Mouse (Mus musculus): ENCODE data around the gene Atrx.
"Not testable (repeated sequence)": the region's sequence is repeated elsewhere in the genome, so short reads cannot be mapped to it uniquely, and the experiment has no call there.

Atrx gene

DNA sequence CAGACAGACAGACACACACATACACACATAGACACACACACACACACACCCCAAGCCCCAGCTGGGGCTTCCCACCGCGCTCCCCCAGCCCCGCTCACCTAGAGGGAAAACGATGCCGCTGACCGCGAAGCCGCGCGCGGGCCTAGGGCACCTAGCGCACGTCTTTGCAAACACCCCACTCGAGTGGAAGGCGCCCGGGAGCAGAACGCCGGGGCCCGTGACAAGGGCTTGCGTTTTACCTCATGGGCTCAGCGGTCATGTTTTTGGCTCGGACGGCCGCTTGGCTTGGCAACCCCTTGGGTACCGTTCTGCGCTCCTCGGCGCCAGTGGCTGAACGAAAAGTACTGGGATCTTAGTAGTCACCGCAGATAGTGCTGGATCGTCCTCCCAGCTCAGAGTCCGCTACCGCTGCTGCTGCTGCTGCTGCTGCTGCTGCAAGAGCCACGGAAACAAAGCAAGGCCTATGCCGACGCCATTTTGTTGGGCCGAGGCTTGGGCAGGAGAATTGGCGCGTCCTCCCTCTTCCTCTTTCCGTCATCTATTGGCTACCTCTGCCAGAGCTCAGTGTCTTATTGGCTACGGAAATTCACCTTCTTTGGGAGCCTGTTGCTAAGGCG, at the start of gene Atrx:
TSS of gene Atrx (minus strand) at position 543 of the 617 bp plus-strand sequence.
- in situ Hi-C loops (cut with MboI; ENCODE audit: unreplicated experiment in 2 of 2) = loop anchor here (5.0 to 10.0 kb wide), 2 partner anchors 76 to 83 kb away; partner anchors contain the start of gene Magt1 (in 1 of the 2)

DNA sequence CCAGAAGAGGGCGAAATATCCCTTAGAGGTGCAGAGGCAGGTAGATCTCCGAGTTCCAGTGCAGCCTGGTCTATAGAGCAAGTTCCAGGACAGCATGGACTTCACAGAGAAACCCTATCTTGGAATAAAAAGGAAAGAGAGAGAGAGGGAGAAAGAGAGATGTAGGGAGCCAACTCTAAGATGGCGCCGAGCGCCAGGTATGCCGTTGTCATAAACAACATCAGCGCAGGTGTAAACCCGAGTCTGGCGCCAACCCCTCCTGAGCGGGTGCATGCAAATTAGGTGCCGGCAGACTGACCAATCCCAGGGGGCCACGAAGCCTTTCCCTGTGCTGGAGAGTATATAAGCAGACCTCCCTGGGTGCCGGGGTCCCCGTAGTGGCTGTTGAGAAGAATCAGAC, 27.9 kb upstream of the Atrx start:
- in situ Hi-C loops (cut with MboI; ENCODE audit: unreplicated experiment in 2 of 2) = not testable (repeated sequence)

DNA sequence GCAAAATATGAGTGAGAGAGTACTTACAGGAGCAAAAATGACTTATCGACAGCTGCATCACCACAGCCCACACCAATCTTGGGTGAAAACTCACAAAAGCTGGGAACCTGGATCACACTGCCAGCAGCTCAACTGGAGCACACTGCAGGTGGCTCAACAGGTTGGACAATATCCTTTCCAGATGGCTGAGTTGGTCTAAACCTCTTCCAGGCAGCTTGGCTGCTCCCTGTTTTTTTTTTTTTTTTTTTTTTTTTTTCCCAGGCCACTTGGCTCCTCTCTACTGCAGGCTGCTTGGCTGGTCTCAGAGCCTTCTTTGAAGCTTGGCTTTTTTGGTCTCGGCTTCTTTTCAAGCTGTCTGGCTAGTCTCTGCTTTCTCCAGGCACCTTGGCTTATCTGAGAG, 24.8 kb upstream of the Atrx start:
- in situ Hi-C loops (cut with MboI; ENCODE audit: unreplicated experiment in 2 of 2) = no loop called here

GRCm38 (mm10) chrX:105946357-105946756, 17.2 kb upstream of the Atrx start:
- in situ Hi-C loops (cut with MboI; ENCODE audit: unreplicated experiment in 2 of 2) = no loop called here

- in situ Hi-C loops (cut with MboI; ENCODE audit: unreplicated experiment in 2 of 2) = no loop called here
Observed at GRCm38 (mm10) chrX:105939245-105939644, 10.0 kb upstream of the Atrx start.

GRCm38 (mm10) chrX:105937736-105938135, 8.5 kb upstream of the Atrx start:
- in situ Hi-C loops (cut with MboI; ENCODE audit: unreplicated experiment in 2 of 2) = no loop called here

GRCm38 (mm10) chrX:105934341-105934740, 5.1 kb upstream of the Atrx start:
- in situ Hi-C loops (cut with MboI; ENCODE audit: unreplicated experiment in 2 of 2) = no loop called here

DNA sequence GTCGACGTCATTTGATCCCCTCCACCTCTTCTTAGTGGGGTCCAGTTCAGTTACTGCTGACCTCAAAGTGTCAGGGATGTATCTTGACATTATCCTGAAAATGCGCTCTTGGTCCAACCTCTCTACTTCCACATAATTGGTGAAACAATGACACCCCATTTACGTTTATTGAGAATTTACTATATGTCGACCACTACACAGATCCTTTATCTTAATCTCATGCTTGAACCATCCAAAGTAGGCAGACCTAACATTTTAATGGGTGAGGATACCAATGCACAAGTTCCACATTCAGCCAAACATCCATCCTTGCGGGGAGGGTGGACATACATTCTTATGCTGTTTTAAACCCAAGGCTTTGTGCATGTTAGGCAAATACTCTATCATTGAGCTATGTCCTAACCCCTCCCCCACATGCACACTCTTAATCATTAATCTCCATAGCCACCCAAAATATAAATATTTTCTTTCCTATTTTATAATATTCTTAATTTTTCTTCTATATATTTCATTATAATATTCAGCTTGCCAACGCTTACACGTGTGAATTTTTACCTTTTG, 355 bp upstream of the Atrx start:
- in situ Hi-C loops (cut with MboI; ENCODE audit: unreplicated experiment in 2 of 2) = loop anchor here (5.0 to 10.0 kb wide), 2 partner anchors 75 to 83 kb away; partner anchors contain the start of gene Magt1 (in 1 of the 2)

DNA sequence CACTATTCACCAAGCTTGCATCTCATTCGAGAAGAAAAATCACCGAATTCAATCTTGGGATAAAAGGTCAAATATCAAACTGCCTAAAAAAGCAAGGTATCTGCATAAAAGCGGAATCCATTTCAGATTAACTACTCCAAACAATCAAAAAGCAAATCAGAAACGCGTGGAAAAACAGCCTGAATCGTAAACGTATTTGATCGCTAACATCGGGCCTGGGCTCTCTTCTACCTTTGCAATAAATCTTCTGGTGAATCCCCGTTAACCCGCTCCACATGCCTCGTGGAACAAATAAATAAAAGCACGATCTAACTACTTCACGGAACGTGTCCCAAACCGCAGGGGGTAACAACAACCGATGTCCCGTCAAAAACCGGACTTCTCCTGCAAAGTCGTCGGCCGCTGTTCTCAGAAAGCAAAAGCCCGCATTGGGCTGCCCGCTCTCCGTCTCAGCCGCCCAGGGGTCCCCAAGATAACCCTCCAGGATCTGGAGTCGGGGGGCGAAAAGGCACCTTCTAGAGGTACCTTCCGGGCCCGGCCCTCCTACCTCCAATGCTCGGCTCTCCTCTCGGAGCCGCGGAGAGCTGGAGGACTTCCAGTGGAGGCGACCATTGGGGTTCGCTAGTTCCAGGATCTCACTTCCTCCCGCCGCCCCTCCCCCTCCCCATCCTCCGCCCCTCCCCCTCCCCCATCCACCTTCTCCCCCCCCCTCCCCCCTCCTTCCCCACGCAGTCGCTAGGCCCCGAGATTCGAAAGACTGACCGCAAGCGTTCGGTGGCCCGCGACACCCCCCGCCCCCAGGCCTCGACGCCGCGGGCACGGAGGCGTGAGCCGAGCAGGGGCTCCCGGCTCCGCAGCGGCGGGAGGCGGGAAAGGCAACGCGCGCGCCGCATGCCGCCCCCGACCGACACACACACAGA, 1.0 kb downstream of the Atrx start:
- in situ Hi-C loops (cut with MboI; ENCODE audit: unreplicated experiment in 2 of 2) = loop anchor here (5.0 to 10.0 kb wide), 2 partner anchors 77 to 84 kb away; partner anchors contain the start of gene Magt1 (in 1 of the 2)

GRCm38 (mm10) chrX:105926121-105926735, 3.0 kb downstream of the Atrx start:
- in situ Hi-C loops (cut with MboI; ENCODE audit: unreplicated experiment in 2 of 2) = loop anchor here (5.0 to 10.0 kb wide), 2 partner anchors 79 to 86 kb away; partner anchors contain the start of gene Magt1 (in 1 of the 2)

GRCm38 (mm10) chrX:105924326-105925070, 4.7 kb downstream of the Atrx start:
- in situ Hi-C loops (cut with MboI; ENCODE audit: unreplicated experiment in 2 of 2) = loop anchor here (5.0 to 25.0 kb wide), 3 partner anchors 80 to 238 kb away; partner anchors contain the start of gene Magt1 (in 1 of the 2)

GRCm38 (mm10) chrX:105923896-105924295, 5.3 kb downstream of the Atrx start:
- in situ Hi-C loops (cut with MboI; ENCODE audit: unreplicated experiment in 2 of 2) = loop anchor here (10.0 to 25.0 kb wide), 2 partner anchors 81 to 238 kb away; no protein-coding TSS in a partner anchor

DNA sequence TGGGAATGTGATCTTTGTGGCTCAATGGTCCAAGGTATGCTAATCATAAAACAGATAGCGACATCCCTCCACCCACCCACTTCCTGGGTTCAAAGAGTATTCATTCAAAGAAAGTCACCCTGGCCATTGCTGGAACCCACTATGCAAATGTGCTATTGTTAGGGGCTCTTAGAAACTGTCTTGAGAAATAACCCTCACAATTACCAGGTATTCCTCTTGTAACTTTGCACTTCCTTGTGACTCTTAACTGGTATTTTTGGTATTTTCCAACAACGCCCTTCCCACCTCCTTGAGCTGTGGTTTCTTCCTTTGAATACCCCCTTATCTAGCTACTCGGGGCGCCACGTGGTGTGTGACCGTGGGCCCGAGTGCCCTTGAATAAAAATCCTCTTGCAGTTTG, 6.2 kb downstream of the Atrx start:
- in situ Hi-C loops (cut with MboI; ENCODE audit: unreplicated experiment in 2 of 2) = loop anchor here (10.0 to 25.0 kb wide), 2 partner anchors 82 to 239 kb away; no protein-coding TSS in a partner anchor

- in situ Hi-C loops (cut with MboI; ENCODE audit: unreplicated experiment in 2 of 2) = loop anchor here (10.0 to 25.0 kb wide), 2 partner anchors 83 to 241 kb away; no protein-coding TSS in a partner anchor
Observed at GRCm38 (mm10) chrX:105921421-105921820, 7.8 kb downstream of the Atrx start.

DNA sequence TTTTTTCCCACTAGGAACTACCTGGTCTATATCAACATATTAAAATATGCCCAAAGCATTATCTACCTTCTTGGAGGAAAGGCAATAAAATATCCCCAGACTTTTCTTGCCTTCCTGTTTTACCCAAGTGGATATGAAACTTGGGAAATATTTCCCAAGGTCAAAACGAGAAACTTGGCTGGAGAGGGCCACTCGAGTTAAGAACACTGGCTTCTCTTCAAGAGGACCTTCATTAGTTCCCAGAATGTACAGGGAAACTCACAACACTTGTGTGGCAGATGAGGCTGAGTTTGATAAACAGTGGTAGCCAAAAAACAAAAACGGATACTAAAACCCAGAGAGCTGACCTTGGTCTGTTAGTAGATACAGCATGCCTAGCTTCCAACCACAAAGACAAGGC, 17.5 kb downstream of the Atrx start:
- in situ Hi-C loops (cut with MboI; ENCODE audit: unreplicated experiment in 2 of 2) = loop anchor here (25.0 kb wide), 1 partner anchor 251 kb away; no protein-coding TSS in a partner anchor

DNA sequence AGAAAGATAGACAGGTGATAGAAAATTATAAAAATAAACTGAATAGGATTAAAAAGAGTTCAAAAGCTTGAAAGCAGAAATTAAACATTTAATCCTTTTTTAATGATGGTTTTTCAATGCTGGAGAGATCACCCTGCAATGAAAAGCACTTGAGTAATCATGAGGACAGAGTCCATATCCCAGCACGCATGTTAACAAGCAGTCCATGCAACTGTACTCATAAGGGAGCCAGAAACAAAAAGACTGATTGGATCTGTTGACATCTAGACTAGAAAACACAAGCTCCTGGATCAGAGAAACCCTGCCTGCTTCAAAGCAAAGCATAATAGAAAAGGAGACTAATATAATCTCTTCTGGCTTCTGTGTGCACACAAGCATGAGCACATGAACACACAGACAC, 27.6 kb downstream of the Atrx start:
- in situ Hi-C loops (cut with MboI; ENCODE audit: unreplicated experiment in 2 of 2) = loop anchor here (25.0 kb wide), 1 partner anchor 261 kb away; no protein-coding TSS in a partner anchor

- in situ Hi-C loops (cut with MboI; ENCODE audit: unreplicated experiment in 2 of 2) = no loop called here
Observed at GRCm38 (mm10) chrX:105886921-105887320, 42.3 kb downstream of the Atrx start.

GRCm38 (mm10) chrX:105864367-105864766, 64.8 kb downstream of the Atrx start:
- in situ Hi-C loops (cut with MboI; ENCODE audit: unreplicated experiment in 2 of 2) = loop anchor here in 1 of 2 experiments (25.0 kb wide), 1 partner anchor 702 kb away; no protein-coding TSS in a partner anchor

- in situ Hi-C loops (cut with MboI; ENCODE audit: unreplicated experiment in 2 of 2) = no loop called here
Observed at GRCm38 (mm10) chrX:105824462-105824861, 104.7 kb downstream of the Atrx start.

Data from v-Abl transformed pro-B cells (cell line).